Mouse (Mus musculus) megakaryocyte, embryonic 14.5 days (primary cell): ENCODE results near the gene Hspg2.
"Not testable (repeated sequence)": the region's sequence is repeated elsewhere in the genome, so short reads cannot be mapped to it uniquely, and the experiment has no call there.

ENCODE experiments used
- FLI1 ChIP-seq: IDR thresholded peaks from 2 replicates; pipeline ENCODE4 v1.6.1; 2012; ENCODE audit warnings: low read length, inconsistent platforms, mixed read lengths
- GATA1 ChIP-seq: IDR thresholded peaks from 3 replicates; pipeline ENCODE4 v1.6.1; 2012; ENCODE audit warnings: mixed read lengths, low read length, inconsistent platforms, borderline replicate concordance

DNA sequence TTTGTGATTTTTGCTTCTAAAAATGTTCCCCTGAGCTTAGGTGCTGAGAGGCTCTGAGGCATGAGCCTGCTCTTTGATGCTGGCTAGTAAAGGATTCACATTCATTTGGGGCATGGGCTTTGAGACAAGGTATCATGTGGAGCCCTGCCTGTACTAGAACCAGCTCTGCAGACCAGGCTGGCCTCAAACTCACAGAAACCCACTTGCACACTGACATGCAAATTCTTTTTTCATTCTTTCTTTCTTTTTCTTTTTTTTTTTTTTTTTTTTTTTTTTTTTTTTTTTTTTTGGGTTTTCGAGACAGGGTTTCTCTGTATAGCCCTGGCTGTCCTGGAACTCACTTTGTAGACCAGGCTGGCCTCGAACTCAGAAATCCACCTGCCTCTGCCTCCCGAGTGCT is 120.5 kb downstream of the Hspg2 start:
- not testable (repeated sequence) for TF ChIP-seq GATA1, FLI1
